Mouse (Mus musculus) testis, adult 2 months (tissue): ENCODE results near the gene Col9a1. TPM values are rescaled to one million over a fixed set of nuclear protein-coding genes. Genes with fewer than 3 reads are reported as not detected.

Experiments used
- H3K27ac ChIP-seq: fragments of 200-500 bp; 2 replicates; pipeline ENCODE4 v1.5.1; 2012; ENCODE audit warnings: low read depth, low read length; ENCODE audit not compliant: control insufficient read depth, insufficient read depth
- H3K27me3 ChIP-seq: fragments of 200-500 bp; 2 replicates; pipeline ENCODE4 v1.6.1; 2012; ENCODE audit warnings: mild to moderate bottlenecking, low read length, moderate library complexity; ENCODE audit not compliant: control insufficient read depth, insufficient read depth
- H3K36me3 ChIP-seq: fragments of 200-500 bp; 2 replicates; pipeline ENCODE4 v1.6.1; 2012; ENCODE audit warnings: mild to moderate bottlenecking, low read length; ENCODE audit not compliant: control insufficient read depth, insufficient read depth
- H3K4me1 ChIP-seq: fragments of 200-500 bp; 2 replicates; pipeline ENCODE4 v1.6.1; 2012; ENCODE audit warnings: low read length; ENCODE audit not compliant: control insufficient read depth, insufficient read depth
- H3K4me3 ChIP-seq: fragments of 200-500 bp; 2 replicates; pipeline ENCODE4 v1.5.1; 2012; ENCODE audit warnings: low read depth, mild to moderate bottlenecking, low read length, moderate library complexity, mixed read lengths; ENCODE audit not compliant: control insufficient read depth
- CTCF ChIP-seq: fragments of 200-500 bp; IDR thresholded peaks from 2 replicates; pipeline ENCODE4 v1.5.1; 2012; ENCODE audit warnings: low read depth, mild to moderate bottlenecking, inconsistent platforms, low read length, moderate library complexity; ENCODE audit not compliant: control insufficient read depth, insufficient read depth, insufficient replicate concordance
- POLR2A ChIP-seq: fragments of 200-500 bp; IDR thresholded peaks from 2 replicates; pipeline ENCODE4 v1.6.1; 2012; ENCODE audit warnings: low read depth, mild to moderate bottlenecking, inconsistent platforms, low read length, moderate library complexity; ENCODE audit not compliant: control insufficient read depth
- polyA plus RNA-seq: library from polyadenylated mRNA; depleted of rRNA; stranded (reverse); fragments of >200 nt; gene quantifications from 2 replicates; pipeline ENCODE4 v1.2.3, GENCODE M21; 2012; rRNA removed

Gene Col9a1
- polyA plus RNA-seq, 1 experiment: 1.8 TPM

GRCm38 (mm10) chr1:24259419-24259818, 82.0 kb downstream of the Col9a1 start:
- H3K4me3 ChIP-seq: no peak overlapping the region
- no peaks in the 10 kb centered on the region for H3K4me1 ChIP-seq
- no peaks in the 10 kb centered on the region for H3K27me3 ChIP-seq
- no peak overlapping the region for H3K27ac ChIP-seq
- TF ChIP-seq CTCF: no peak
- no peak for TF ChIP-seq POLR2A
- H3K36me3 ChIP-seq: no peaks in the 10 kb centered on the region

- H3K27ac ChIP-seq: no peak overlapping the region
- no peak overlapping the region for H3K4me3 ChIP-seq
- no peak for TF ChIP-seq CTCF
- no peak for TF ChIP-seq POLR2A
- no peaks in the 10 kb centered on the region; the same call in 1 of the 2 replicates for H3K4me1 ChIP-seq
- no peaks in the 10 kb centered on the region for H3K36me3 ChIP-seq
- no peaks in the 10 kb centered on the region for H3K27me3 ChIP-seq
Observed at GRCm38 (mm10) chr1:24261181-24261580, 83.8 kb downstream of the Col9a1 start.

GRCm38 (mm10) chr1:24267022-24267421, 89.6 kb downstream of the Col9a1 start:
- TF ChIP-seq POLR2A (no peak), CTCF (no peak)
- H3K36me3 ChIP-seq: no peaks in the 10 kb centered on the region
- no peak overlapping the region for H3K4me3 ChIP-seq
- H3K4me1 ChIP-seq: no peaks in the 10 kb centered on the region; the same call in 1 of the 2 replicates
- H3K27me3 ChIP-seq: no peaks in the 10 kb centered on the region
- no peak overlapping the region for H3K27ac ChIP-seq

- no peaks in the 10 kb centered on the region for H3K27me3 ChIP-seq
- TF ChIP-seq POLR2A (no peak), CTCF (no peak)
- no peak overlapping the region for H3K27ac ChIP-seq
- no peaks in the 10 kb centered on the region for H3K36me3 ChIP-seq
- H3K4me1 ChIP-seq: peaks cover 11% of the 10 kb centered on the region
- H3K4me3 ChIP-seq: no peak overlapping the region
Observed at GRCm38 (mm10) chr1:24286360-24286759, 109.0 kb downstream of the Col9a1 start.

- TF ChIP-seq POLR2A (no peak), CTCF (no peak)
Observed at GRCm38 (mm10) chr1:24292515-24292914, 115.1 kb downstream of the Col9a1 start.

GRCm38 (mm10) chr1:24294979-24295942, 117.9 kb downstream of the Col9a1 start:
- no peaks in the 10 kb centered on the region; the same call in 1 of the 2 replicates for H3K4me1 ChIP-seq
- no peaks in the 10 kb centered on the region for H3K27me3 ChIP-seq
- TF ChIP-seq POLR2A (no peak), CTCF (no peak)
- no peak overlapping the region for H3K27ac ChIP-seq
- H3K36me3 ChIP-seq: no peaks in the 10 kb centered on the region
- no peak overlapping the region for H3K4me3 ChIP-seq

More at GRCm38 (mm10) chr1:24292515-24292914, 115.1 kb downstream of the Col9a1 start:
- H3K4me3 ChIP-seq: no peak overlapping the region
- H3K36me3 ChIP-seq: no peaks in the 10 kb centered on the region
- H3K27me3 ChIP-seq: no peaks in the 10 kb centered on the region
- no peak overlapping the region for H3K27ac ChIP-seq
- peaks cover 11% of the 10 kb centered on the region for H3K4me1 ChIP-seq

GRCm38 (mm10) chr1:24300700-24301099, 123.3 kb downstream of the Col9a1 start:
- TF ChIP-seq POLR2A (no peak), CTCF (no peak)
- no peak overlapping the region for H3K27ac ChIP-seq
- H3K4me1 ChIP-seq: no peaks in the 10 kb centered on the region
- H3K27me3 ChIP-seq: no peaks in the 10 kb centered on the region
- H3K36me3 ChIP-seq: no peaks in the 10 kb centered on the region
- no peak overlapping the region for H3K4me3 ChIP-seq

Other genes starting within 250 kb of the Col9a1 start
- 22.4 and 24.4 TPM in 2 replicates for gene Sdhaf4, start 172.0 kb upstream of the Col9a1 start, polyA plus RNA-seq
- 31.1 and 40.1 TPM in 2 replicates for gene Fam135a, start 77.3 kb upstream of the Col9a1 start, polyA plus RNA-seq